Comparison of ENCODE assay signal across 19 mouse cellular contexts in the genomic region with DNA sequence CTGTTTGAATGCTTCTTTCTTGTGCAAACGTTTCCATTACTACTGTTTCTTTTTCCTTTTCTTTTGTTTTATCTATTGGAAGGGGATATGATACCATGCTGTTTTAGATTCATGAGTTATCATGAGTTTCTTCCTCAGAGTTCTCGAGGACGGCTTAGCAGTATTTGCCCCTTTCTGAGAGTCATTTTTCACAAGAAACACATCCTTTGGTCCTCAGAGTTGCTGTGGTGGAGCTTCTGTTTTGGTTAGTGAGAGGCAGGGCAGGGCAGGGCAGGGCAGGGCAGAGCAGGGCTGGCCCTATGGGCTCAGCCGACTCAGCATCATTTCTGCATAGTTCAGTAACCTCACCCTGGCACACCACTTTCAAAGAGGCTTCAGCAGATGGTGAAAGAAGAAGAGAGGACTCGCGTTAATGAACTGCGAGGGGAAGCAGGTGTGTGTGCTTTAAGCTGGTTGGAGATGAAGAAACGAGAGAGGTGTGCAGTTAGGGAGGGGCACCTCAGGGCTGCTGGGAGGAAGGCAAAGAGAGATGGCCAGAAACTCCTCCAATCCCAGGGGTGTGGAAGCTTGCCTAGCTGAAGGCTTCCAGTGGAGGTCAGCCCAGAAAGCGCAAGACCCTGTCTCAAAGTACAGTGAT. TPM values are rescaled to one million over a fixed set of nuclear protein-coding genes. Genes with fewer than 3 reads are reported as not detected.
DNase-seq lines count a peak whose midpoint lies in the region; ATAC-seq and TF ChIP-seq lines count a peak whose summit lies in the region.
"Had no signal": no experiment of that assay in that cellular context is flagged by ENCODE, and none has a peak within 500 bp of the region (broad histone marks: within the 10 kb centered on the region; RNA-seq: fewer than 3 reads in every experiment).

No protein-coding gene starts in this region.

- no peaks in the 10 kb centered on the region for H3K9me3 ChIP-seq in forebrain, embryonic 12.5 days
- no peaks in the 10 kb centered on the region for H3K9me3 ChIP-seq in forebrain, postnatal 0 days (ENCODE audit: low read length)
- H3K9me3 ChIP-seq in lung, embryonic 14.5 days (ENCODE audit: low read depth, low read length): no peaks in the 10 kb centered on the region
- H3K9me3 ChIP-seq: embryonic facial prominence, embryonic 10.5 days had no signal

- TF ChIP-seq CTCF in forebrain, postnatal 0 days (IDR thresholded peaks at IDR 0.05; ENCODE audit: low read depth): no peak
- no peak for TF ChIP-seq CTCF in lung, embryonic 14.5 days (IDR thresholded peaks at IDR 0.05; ENCODE audit: low read depth)

- H3K9ac ChIP-seq in forebrain, embryonic 12.5 days: no peak overlapping the region
- no peak overlapping the region for H3K9ac ChIP-seq in forebrain, postnatal 0 days
- H3K9ac ChIP-seq in lung, embryonic 14.5 days: no peak overlapping the region

- ATAC-seq in forebrain, embryonic 12.5 days (ENCODE audit: low FRiP score): no peak
- ATAC-seq in forebrain, postnatal 0 days: no peak
- ATAC-seq in lung, embryonic 14.5 days (ENCODE audit: insufficient read depth): no peak
- ATAC-seq in megakaryocyte-erythroid progenitor cell, adult 5-6 weeks (replicated peaks; ENCODE audit: low FRiP score, low TSS enrichment, poor library complexity, severe bottlenecking): no peak
- ATAC-seq: forebrain, embryonic 16.5 days; Patski had no signal

- no peaks in the 10 kb centered on the region for H3K27me3 ChIP-seq in forebrain, embryonic 12.5 days
- no peaks in the 10 kb centered on the region for H3K27me3 ChIP-seq in forebrain, postnatal 0 days (ENCODE audit: insufficient read depth, low read length)
- no peaks in the 10 kb centered on the region for H3K27me3 ChIP-seq in lung, embryonic 14.5 days (ENCODE audit: insufficient read depth, low read length)
- H3K27me3 ChIP-seq: Patski had no signal

- H3K27ac ChIP-seq in forebrain, embryonic 12.5 days: 0 out of 2 replicates have a peak overlapping the region, but pooled peaks have one; percentile 13
- H3K27ac ChIP-seq in forebrain, postnatal 0 days (ENCODE audit: low read depth, low read length): no peak overlapping the region
- 0 out of 2 replicates have a peak overlapping the region, but pooled peaks have one; percentile 8 for H3K27ac ChIP-seq in lung, embryonic 14.5 days (ENCODE audit: low read depth)
- H3K27ac ChIP-seq: embryonic facial prominence, embryonic 10.5 days; macrophage had no signal

- H3K36me3 ChIP-seq in forebrain, embryonic 12.5 days (replicated peaks): no peaks in the 10 kb centered on the region
- no peaks in the 10 kb centered on the region for H3K36me3 ChIP-seq in forebrain, postnatal 0 days (ENCODE audit: insufficient read depth)
- no peaks in the 10 kb centered on the region for H3K36me3 ChIP-seq in lung, embryonic 14.5 days (ENCODE audit: insufficient read depth)
- H3K36me3 ChIP-seq: embryonic facial prominence, embryonic 10.5 days had no signal

- no peak overlapping the region for H3K4me3 ChIP-seq in forebrain, embryonic 12.5 days (replicated peaks)
- H3K4me3 ChIP-seq in forebrain, postnatal 0 days (ENCODE audit: low read depth, low read length): no peak overlapping the region
- no peak overlapping the region for H3K4me3 ChIP-seq in lung, embryonic 14.5 days (ENCODE audit: low read depth, low read length)
- H3K4me3 ChIP-seq: embryonic facial prominence, embryonic 10.5 days had no signal

- H3K4me1 ChIP-seq in forebrain, embryonic 12.5 days: peaks cover 24% of the 10 kb centered on the region
- H3K4me1 ChIP-seq in forebrain, postnatal 0 days (ENCODE audit: insufficient read depth): no peaks in the 10 kb centered on the region
- peaks cover 7% of the 10 kb centered on the region for H3K4me1 ChIP-seq in lung, embryonic 14.5 days (ENCODE audit: insufficient read depth)

- H3K4me2 ChIP-seq in forebrain, embryonic 12.5 days: no peak overlapping the region
- H3K4me2 ChIP-seq in forebrain, postnatal 0 days (ENCODE audit: low read depth): no peak overlapping the region
- H3K4me2 ChIP-seq in lung, embryonic 14.5 days: no peak overlapping the region

- DNase-seq in forebrain, postnatal 0 days: no peak
- DNase-seq in lung, embryonic 14.5 days: no peak
- DNase-seq in lung, postnatal 14 days: no peak
- peak; percentile 48 for DNase-seq in liver
- DNase-seq in natural killer cell, adult 2 months (ENCODE audit: low spot score in 2 of 2): peak; percentile 42 to 44
- DNase-seq in ovary, postnatal 14 days (ENCODE audit: low spot score): no peak
- DNase-seq: adrenal gland, postnatal 36 days; cerebellum, adult 2 months; kidney, adult 9 months had no signal

- WGBS in forebrain, embryonic 12.5 days: 50% methylated on average over 9 of the region's 9 CpGs
- WGBS in forebrain, postnatal 0 days: 50% methylated on average over 9 of the region's 9 CpGs
- WGBS in lung, embryonic 14.5 days: 33% methylated on average over 9 of the region's 9 CpGs

RNA-seq across cellular contexts. Expression of gene Spty2d1, which starts 5.0 kb away (rescaled TPM):
- polyA plus RNA-seq in forebrain, embryonic 12.5 days (2016; fragmentation: Nextera tagmentation; extraction: Ambion mirVana): 12.3 and 13.5 TPM in 2 replicates
- total RNA-seq in forebrain, postnatal 0 days (2014; rRNA removed): 9.5 and 10.9 TPM in 2 replicates
- polyA plus RNA-seq in forebrain, postnatal 0 days (2015; fragmentation: Nextera tagmentation; extraction: Ambion mirVana): 3.7 and 5.0 TPM in 2 replicates
- 23.6 and 23.8 TPM in 2 replicates for polyA plus RNA-seq in lung, embryonic 14.5 days (2014; fragmentation: Nextera tagmentation; extraction: Ambion mirVana)
- total RNA-seq in megakaryocyte-erythroid progenitor cell, adult 5-6 weeks (2014; fragmentation: Nextera tagmentation): 14.8 and 15.6 TPM in 2 replicates
- total RNA-seq in megakaryocyte-erythroid progenitor cell, adult 5-6 weeks (2017): 28.9 and 33.4 TPM in 2 replicates

RNA-seq across cellular contexts. Expression of gene Gm9999, which starts 29.9 kb away (rescaled TPM):
- not detected in 2 replicates for polyA plus RNA-seq in forebrain, embryonic 12.5 days (2016; fragmentation: Nextera tagmentation; extraction: Ambion mirVana)
- total RNA-seq in forebrain, postnatal 0 days (2014; rRNA removed): not detected in 2 replicates
- not detected in 2 replicates for polyA plus RNA-seq in forebrain, postnatal 0 days (2015; fragmentation: Nextera tagmentation; extraction: Ambion mirVana)
- polyA plus RNA-seq in lung, embryonic 14.5 days (2014; fragmentation: Nextera tagmentation; extraction: Ambion mirVana): not detected in 2 replicates
- total RNA-seq in megakaryocyte-erythroid progenitor cell, adult 5-6 weeks (2014; fragmentation: Nextera tagmentation): not detected in 2 replicates
- total RNA-seq in megakaryocyte-erythroid progenitor cell, adult 5-6 weeks (2017): not detected in 2 replicates
- total RNA-seq: adrenal gland, postnatal 36 days; hematopoietic stem cell, adult 5-6 weeks; left cerebral cortex, postnatal 36 days had no signal
- polyA plus RNA-seq: C2C12; cerebellum, adult 2 months; embryonic facial prominence, embryonic 10.5 days; forebrain, embryonic 16.5 days; macrophage; Patski; stomach, embryonic 16.5 days had no signal

RNA-seq across cellular contexts. Expression of gene Tmem86a, which starts 37.2 kb away (rescaled TPM):
- polyA plus RNA-seq in forebrain, embryonic 12.5 days (2016; fragmentation: Nextera tagmentation; extraction: Ambion mirVana): 13.9 and 15.2 TPM in 2 replicates
- 9.5 and 12.0 TPM in 2 replicates for total RNA-seq in forebrain, postnatal 0 days (2014; rRNA removed)
- 32.9 and 37.3 TPM in 2 replicates for polyA plus RNA-seq in forebrain, postnatal 0 days (2015; fragmentation: Nextera tagmentation; extraction: Ambion mirVana)
- 31.9 and 32.1 TPM in 2 replicates for polyA plus RNA-seq in lung, embryonic 14.5 days (2014; fragmentation: Nextera tagmentation; extraction: Ambion mirVana)
- 0.77 and 2.3 TPM in 2 replicates for total RNA-seq in megakaryocyte-erythroid progenitor cell, adult 5-6 weeks (2014; fragmentation: Nextera tagmentation)
- not detected in 2 replicates for total RNA-seq in megakaryocyte-erythroid progenitor cell, adult 5-6 weeks (2017)

RNA-seq across cellular contexts. Expression of gene Uevld, which starts 54.9 kb away (rescaled TPM):
- polyA plus RNA-seq in forebrain, embryonic 12.5 days (2016; fragmentation: Nextera tagmentation; extraction: Ambion mirVana): 13.2 and 13.8 TPM in 2 replicates
- 9.2 and 12.0 TPM in 2 replicates for total RNA-seq in forebrain, postnatal 0 days (2014; rRNA removed)
- 3.2 and 4.6 TPM in 2 replicates for polyA plus RNA-seq in forebrain, postnatal 0 days (2015; fragmentation: Nextera tagmentation; extraction: Ambion mirVana)
- 14.9 TPM in 2 replicates for polyA plus RNA-seq in lung, embryonic 14.5 days (2014; fragmentation: Nextera tagmentation; extraction: Ambion mirVana)
- total RNA-seq in megakaryocyte-erythroid progenitor cell, adult 5-6 weeks (2014; fragmentation: Nextera tagmentation): 11.1 and 12.0 TPM in 2 replicates
- 7.9 and 8.0 TPM in 2 replicates for total RNA-seq in megakaryocyte-erythroid progenitor cell, adult 5-6 weeks (2017)

Comparison
In these comparisons a context has a peak if more than half of its experiments do, and no peak if none do; other contexts are left out.
1. DNase-seq: peak in liver (single experiment) and natural killer cell, adult 2 months (2 of 2); none in forebrain, postnatal 0 days (single experiment), lung, embryonic 14.5 days (single experiment), lung, postnatal 14 days (single experiment) and ovary, postnatal 14 days (single experiment).